Mouse (Mus musculus) embryonic facial prominence, embryonic 11.5 days (tissue): ENCODE measurements around the gene Gc. TPM values are rescaled to one million over a fixed set of nuclear protein-coding genes. Genes with fewer than 3 reads are reported as not detected.

Experiments
- ATAC-seq: fragments of 200-750 bp; cut with Nextera tagmentation; replicated peaks from 2 replicates; pipeline ENCODE4 v1.8.0; 2017; ENCODE audit warnings: low read depth; ENCODE audit not compliant: insufficient number of reproducible peaks, low FRiP score, low TSS enrichment
- DNase-seq: peaks from one replicate; pipeline ENCODE4 v3.0.0-alpha.2; 2015; ENCODE audit warnings: low spot score
- H3K27ac ChIP-seq: fragments of 300-500 bp; sonication (generic); replicated peaks from 2 replicates; pipeline ENCODE4 v1.5.1; 2014; ENCODE audit warnings: mild to moderate bottlenecking, low read depth, low read length, control low read depth
- H3K27me3 ChIP-seq: fragments of 300-500 bp; sonication (generic); 2 replicates; pipeline ENCODE4 v1.6.1; 2014; ENCODE audit warnings: mild to moderate bottlenecking, low read length, moderate library complexity, mixed read lengths; ENCODE audit not compliant: control insufficient read depth, insufficient read depth
- H3K36me3 ChIP-seq: fragments of 300-500 bp; sonication (generic); replicated peaks from 2 replicates; pipeline ENCODE4 v1.6.1; 2014; ENCODE audit warnings: low read depth, mild to moderate bottlenecking, low read length, moderate library complexity, mixed read lengths; ENCODE audit not compliant: control insufficient read depth, insufficient read depth
- H3K4me1 ChIP-seq: fragments of 300-500 bp; sonication (generic); 2 replicates; pipeline ENCODE4 v1.6.1; 2014; ENCODE audit warnings: low read length, mixed read lengths; ENCODE audit not compliant: control insufficient read depth, insufficient read depth
- H3K4me2 ChIP-seq: fragments of 300-500 bp; sonication (generic); 2 replicates; pipeline ENCODE4 v1.6.1; 2014; ENCODE audit warnings: low read depth, mild to moderate bottlenecking, control low read depth, low read length, moderate library complexity
- H3K4me3 ChIP-seq: fragments of 300-500 bp; sonication (generic); 2 replicates; pipeline ENCODE4 v1.5.1; 2014; ENCODE audit warnings: low read depth, low read length, control low read depth
- H3K9ac ChIP-seq: fragments of 300-500 bp; sonication (generic); replicated peaks from 2 replicates; pipeline ENCODE4 v1.6.1; 2014; ENCODE audit warnings: mild to moderate bottlenecking, control low read depth, low read length
- H3K9me3 ChIP-seq: fragments of 300-500 bp; sonication (generic); replicated peaks from 2 replicates; pipeline ENCODE4 v1.6.1; 2016; ENCODE audit warnings: mild to moderate bottlenecking, low read length, inconsistent platforms, mixed read lengths; ENCODE audit not compliant: control insufficient read depth
- WGBS: fragments of 180-500 bp; shearing (Covaris S2); extraction: QIAGEN DNeasy Blood & Tissue Kit; methylation state at CpG from one replicate; pipeline ENCODE4 v1.1.7; 2014; 5-methylcytosine and 5-hydroxymethylcytosine counted together
- polyA plus RNA-seq: library from polyadenylated mRNA; unstranded; fragments of >200 nt; fragmentation: Nextera tagmentation; extraction: Ambion mirVana; gene quantifications from 2 replicates; pipeline ENCODE4 v1.2.1, GENCODE M21; 2014

Gene Gc
- polyA plus RNA-seq, 1 experiment from 2014 or later: not detected

GRCm38 (mm10) chr5:89459591-89459990 lies 1.9 kb upstream of the Gc start:
- H3K4me1 ChIP-seq: no peaks in the 10 kb centered on the region
- H3K9ac ChIP-seq: no peak overlapping the region
- H3K9me3 ChIP-seq: no peaks in the 10 kb centered on the region
- DNase-seq (no peak), ATAC-seq (no peak)
- no peak overlapping the region for H3K4me3 ChIP-seq
- H3K27me3 ChIP-seq: no peaks in the 10 kb centered on the region
- no peaks in the 10 kb centered on the region for H3K36me3 ChIP-seq
- H3K4me2 ChIP-seq: no peak overlapping the region
- H3K27ac ChIP-seq: no peak overlapping the region

- H3K4me3 ChIP-seq: no peak overlapping the region
- no peak overlapping the region for H3K9ac ChIP-seq
- 70% methylated on average over 2 of the region's 2 CpGs for WGBS
- DNase-seq (no peak), ATAC-seq (no peak)
- H3K27ac ChIP-seq: no peak overlapping the region
- H3K4me1 ChIP-seq: no peaks in the 10 kb centered on the region
- H3K4me2 ChIP-seq: no peak overlapping the region
- no peaks in the 10 kb centered on the region for H3K9me3 ChIP-seq
- no peaks in the 10 kb centered on the region for H3K36me3 ChIP-seq
- H3K27me3 ChIP-seq: no peaks in the 10 kb centered on the region
Measured at GRCm38 (mm10) chr5:89458987-89459386, 1.3 kb upstream of the Gc start.

GRCm38 (mm10) chr5:89455526-89455925 lies 2.2 kb downstream of the Gc start:
- H3K4me1 ChIP-seq: no peaks in the 10 kb centered on the region
- DNase-seq (peak; percentile 70), ATAC-seq (no peak; the same call in 1 of the 2 replicates)
- WGBS: 49% methylated on average over 8 of the region's 8 CpGs
- H3K9me3 ChIP-seq: no peaks in the 10 kb centered on the region
- no peaks in the 10 kb centered on the region for H3K27me3 ChIP-seq
- H3K27ac ChIP-seq: no peak overlapping the region
- H3K4me2 ChIP-seq: no peak overlapping the region
- no peak overlapping the region for H3K4me3 ChIP-seq
- no peaks in the 10 kb centered on the region for H3K36me3 ChIP-seq
- no peak overlapping the region for H3K9ac ChIP-seq

- H3K4me1 ChIP-seq: no peaks in the 10 kb centered on the region
- no peak overlapping the region for H3K4me2 ChIP-seq
- no peak overlapping the region for H3K27ac ChIP-seq
- H3K36me3 ChIP-seq: no peaks in the 10 kb centered on the region
- H3K9me3 ChIP-seq: no peaks in the 10 kb centered on the region
- H3K27me3 ChIP-seq: no peaks in the 10 kb centered on the region
- ATAC-seq (no peak), DNase-seq (no peak)
- H3K9ac ChIP-seq: no peak overlapping the region
- no peak overlapping the region for H3K4me3 ChIP-seq
Measured at GRCm38 (mm10) chr5:89450798-89451197, 6.9 kb downstream of the Gc start.

- H3K4me2 ChIP-seq: no peak overlapping the region
- no peaks in the 10 kb centered on the region for H3K36me3 ChIP-seq
- no peaks in the 10 kb centered on the region for H3K9me3 ChIP-seq
Measured at GRCm38 (mm10) chr5:89449325-89449724, 8.4 kb downstream of the Gc start.

GRCm38 (mm10) chr5:89447978-89448377 lies 9.7 kb downstream of the Gc start:
- no peak for DNase-seq
- 57% methylated on average over 7 of the region's 7 CpGs for WGBS
- Histone ChIP-seq H3K4me3 (no peak overlapping the region), H3K4me2 (no peak overlapping the region), H3K4me1 (no peaks in the 10 kb centered on the region), H3K9me3 (no peaks in the 10 kb centered on the region), H3K9ac (no peak overlapping the region), H3K27ac (no peak overlapping the region), H3K27me3 (no peaks in the 10 kb centered on the region), H3K36me3 (no peaks in the 10 kb centered on the region)
- no peak for ATAC-seq

More at GRCm38 (mm10) chr5:89449325-89449724, 8.4 kb downstream of the Gc start:
- ATAC-seq (no peak), DNase-seq (no peak)
- Histone ChIP-seq H3K27me3 (no peaks in the 10 kb centered on the region), H3K9ac (no peak overlapping the region), H3K27ac (no peak overlapping the region), H3K4me1 (no peaks in the 10 kb centered on the region), H3K4me3 (no peak overlapping the region)
- 90% methylated on average over 9 of the region's 9 CpGs for WGBS

GRCm38 (mm10) chr5:89444360-89444759 lies 13.3 kb downstream of the Gc start:
- Histone ChIP-seq H3K9ac (no peak overlapping the region), H3K4me1 (no peaks in the 10 kb centered on the region), H3K27ac (no peak overlapping the region), H3K36me3 (no peaks in the 10 kb centered on the region), H3K9me3 (no peaks in the 10 kb centered on the region), H3K27me3 (no peaks in the 10 kb centered on the region), H3K4me2 (no peak overlapping the region), H3K4me3 (no peak overlapping the region)
- DNase-seq (peak; percentile 37), ATAC-seq (no peak)
- 71% methylated on average over 4 of the region's 4 CpGs for WGBS

- WGBS: 60% methylated on average over 1 of the region's 1 CpGs
- no peaks in the 10 kb centered on the region for H3K27me3 ChIP-seq
Measured at GRCm38 (mm10) chr5:89411536-89411935, 46.2 kb downstream of the Gc start.

More at GRCm38 (mm10) chr5:89411536-89411935, 46.2 kb downstream of the Gc start:
- no peak overlapping the region for H3K27ac ChIP-seq
- no peaks in the 10 kb centered on the region for H3K9me3 ChIP-seq
- no peak overlapping the region for H3K4me2 ChIP-seq
- DNase-seq: no peak
- H3K36me3 ChIP-seq: no peaks in the 10 kb centered on the region
- no peaks in the 10 kb centered on the region for H3K4me1 ChIP-seq
- no peak for ATAC-seq
- no peak overlapping the region for H3K4me3 ChIP-seq
- no peak overlapping the region for H3K9ac ChIP-seq
